Mouse (Mus musculus) neural tube, embryonic 12.5 days (tissue): Measurements from ENCODE around the gene Slit2. TPM values are rescaled to one million over a fixed set of nuclear protein-coding genes. Genes with fewer than 3 reads are reported as not detected.

Source experiments
- ATAC-seq: fragments of 200-750 bp; cut with Nextera tagmentation; 2 replicates; pipeline ENCODE4 v1.8.0; 2017; ENCODE audit warnings: low read depth, mild to moderate bottlenecking, moderate TSS enrichment, moderate library complexity; ENCODE audit not compliant: low FRiP score
- H3K27ac ChIP-seq: fragments of 300-500 bp; sonication (generic); 2 replicates; pipeline ENCODE4 v1.5.1; 2016
- H3K27me3 ChIP-seq: fragments of 300-500 bp; sonication (generic); replicated peaks from 2 replicates; pipeline ENCODE4 v1.6.1; 2016; ENCODE audit warnings: mild to moderate bottlenecking
- H3K36me3 ChIP-seq: fragments of 300-500 bp; sonication (generic); 2 replicates; pipeline ENCODE4 v1.6.1; 2016; ENCODE audit warnings: mild to moderate bottlenecking
- H3K4me1 ChIP-seq: fragments of 300-500 bp; sonication (generic); 2 replicates; pipeline ENCODE4 v1.6.1; 2016
- H3K4me2 ChIP-seq: fragments of 300-500 bp; sonication (generic); replicated peaks from 2 replicates; pipeline ENCODE4 v1.6.1; 2016; ENCODE audit warnings: mild to moderate bottlenecking
- H3K4me3 ChIP-seq: fragments of 300-500 bp; sonication (generic); 2 replicates; pipeline ENCODE4 v1.5.1; 2016
- H3K9ac ChIP-seq: fragments of 300-500 bp; sonication (generic); 2 replicates; pipeline ENCODE4 v1.6.1; 2016; ENCODE audit warnings: mild to moderate bottlenecking
- H3K9me3 ChIP-seq: fragments of 300-500 bp; sonication (generic); 2 replicates; pipeline ENCODE4 v1.6.1; 2016; ENCODE audit warnings: mild to moderate bottlenecking
- WGBS: fragments of 180-500 bp; shearing (Covaris S2); methylation state at CpG from one replicate; pipeline ENCODE4 v1.1.7; 2016; 5-methylcytosine and 5-hydroxymethylcytosine counted together
- polyA plus RNA-seq: library from polyadenylated mRNA; unstranded; fragments of >200 nt; fragmentation: Nextera tagmentation; extraction: Ambion mirVana; gene quantifications from 2 replicates; pipeline ENCODE4 v1.2.1, GENCODE M21; 2016

Gene Slit2
- polyA plus RNA-seq, 1 experiment from 2014 or later = 96.3 TPM

DNA sequence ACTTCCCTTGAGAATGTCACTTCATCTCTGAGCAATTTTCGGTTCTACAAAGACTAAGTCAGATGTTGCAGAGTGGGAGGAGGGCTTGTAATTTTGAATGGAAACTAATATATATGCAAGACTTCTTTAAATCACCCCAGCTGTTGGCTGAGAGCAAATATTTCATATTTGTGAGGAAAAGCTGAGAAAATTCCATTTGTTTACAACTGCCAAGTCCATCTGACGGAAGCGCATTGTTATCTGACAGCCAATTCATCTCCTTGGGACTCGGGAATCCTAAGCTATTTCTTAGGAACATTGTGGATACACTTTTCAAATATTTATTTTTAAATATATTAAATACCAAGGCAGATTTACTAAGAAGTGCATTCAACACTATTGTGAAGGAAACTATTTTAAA lies 8.0 kb downstream of the Slit2 start:
- no peak overlapping the region for H3K4me3 ChIP-seq
- H3K27me3 ChIP-seq = no peaks in the 10 kb centered on the region
- no peak for ATAC-seq
- 86% methylated on average over 4 of the region's 4 CpGs for WGBS
- H3K4me1 ChIP-seq = peaks cover 17% of the 10 kb centered on the region
- no peak overlapping the region for H3K4me2 ChIP-seq
- H3K27ac ChIP-seq = no peak overlapping the region
- H3K36me3 ChIP-seq = no peaks in the 10 kb centered on the region
- H3K9me3 ChIP-seq = no peaks in the 10 kb centered on the region
- H3K9ac ChIP-seq = no peak overlapping the region

DNA sequence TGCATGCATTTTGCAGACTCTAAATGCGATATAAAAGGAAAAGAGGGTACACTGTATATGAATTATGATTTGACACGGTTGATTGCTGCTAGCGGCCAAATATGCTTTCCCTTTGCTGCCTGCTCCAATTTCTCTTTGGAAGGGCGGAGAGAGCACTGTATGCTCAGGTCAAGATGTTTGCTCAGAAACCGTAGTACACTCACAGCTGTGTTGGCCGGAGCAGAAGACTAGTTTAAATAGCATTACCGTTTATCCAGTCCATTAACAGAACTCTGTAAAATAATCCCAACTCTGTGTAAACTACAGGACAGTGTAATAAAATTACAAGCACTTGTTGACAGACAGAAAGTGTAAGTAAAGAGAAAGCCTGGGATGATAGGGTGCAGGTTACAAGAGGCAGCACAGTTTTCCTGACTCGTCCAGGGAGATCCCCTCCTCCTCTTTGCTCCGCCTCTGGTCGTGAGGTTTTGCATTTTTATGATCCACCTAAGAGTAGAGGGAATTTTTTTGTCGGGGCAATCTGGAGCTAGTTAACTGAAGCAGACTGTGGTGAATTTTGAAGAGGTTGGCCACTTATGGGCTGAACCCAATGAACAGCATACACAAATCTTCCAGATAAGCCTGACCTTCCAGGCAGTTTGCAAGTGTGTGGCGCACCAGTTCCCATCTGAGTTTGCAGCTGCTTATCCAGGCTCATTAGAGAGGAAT lies 20.9 kb downstream of the Slit2 start:
- peaks cover 4% of the 10 kb centered on the region; the same call in 1 of the 2 replicates for H3K4me1 ChIP-seq
- no peak overlapping the region for H3K4me3 ChIP-seq
- H3K36me3 ChIP-seq = no peaks in the 10 kb centered on the region
- ATAC-seq = no peak
- H3K4me2 ChIP-seq = no peak overlapping the region
- no peak overlapping the region for H3K27ac ChIP-seq
- H3K9me3 ChIP-seq = no peaks in the 10 kb centered on the region
- H3K9ac ChIP-seq = no peak overlapping the region
- WGBS = 51% methylated on average over 12 of the region's 12 CpGs
- H3K27me3 ChIP-seq = no peaks in the 10 kb centered on the region

GRCm38 (mm10) chr5:48005533-48005932 lies 22.6 kb downstream of the Slit2 start:
- no peak overlapping the region for H3K9ac ChIP-seq
- H3K4me3 ChIP-seq = no peak overlapping the region
- H3K36me3 ChIP-seq = no peaks in the 10 kb centered on the region
- H3K27me3 ChIP-seq = no peaks in the 10 kb centered on the region
- no peak overlapping the region for H3K27ac ChIP-seq
- no peaks in the 10 kb centered on the region for H3K9me3 ChIP-seq
- H3K4me1 ChIP-seq = peaks cover 4% of the 10 kb centered on the region; the same call in 1 of the 2 replicates
- 37% methylated on average over 9 of the region's 9 CpGs for WGBS
- no peak overlapping the region for H3K4me2 ChIP-seq
- ATAC-seq = peak; percentile 53

GRCm38 (mm10) chr5:48006059-48006458 lies 23.1 kb downstream of the Slit2 start:
- no peak overlapping the region for H3K27ac ChIP-seq
- H3K4me1 ChIP-seq = peaks cover 4% of the 10 kb centered on the region; the same call in 1 of the 2 replicates
- H3K36me3 ChIP-seq = no peaks in the 10 kb centered on the region
- H3K9me3 ChIP-seq = no peaks in the 10 kb centered on the region
- no peak overlapping the region for H3K9ac ChIP-seq
- no peaks in the 10 kb centered on the region for H3K27me3 ChIP-seq
- H3K4me2 ChIP-seq = no peak overlapping the region
- ATAC-seq = no peak
- no peak overlapping the region for H3K4me3 ChIP-seq

DNA sequence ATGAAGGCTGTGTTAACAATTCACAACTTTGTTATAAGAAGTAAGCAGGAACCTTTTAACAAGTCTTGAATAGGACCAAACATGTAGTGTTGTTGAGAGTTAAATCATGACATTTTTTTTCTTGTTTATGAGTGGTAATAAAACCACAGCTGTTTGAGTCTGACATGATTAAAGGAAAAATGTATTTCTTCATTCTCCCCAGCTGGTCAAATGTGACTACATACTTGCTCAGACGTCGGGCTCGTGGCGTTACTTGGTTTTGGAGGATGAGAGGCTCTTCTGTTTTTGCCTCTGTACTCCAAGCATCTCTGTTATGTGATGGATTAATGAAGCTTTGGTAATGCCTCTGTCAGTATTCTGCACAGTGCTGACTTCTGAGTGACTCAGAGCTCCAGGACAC lies 40.5 kb downstream of the Slit2 start:
- H3K27me3 ChIP-seq = no peaks in the 10 kb centered on the region
- ATAC-seq = no peak
- no peak overlapping the region for H3K27ac ChIP-seq
- H3K9me3 ChIP-seq = no peaks in the 10 kb centered on the region
- no peak overlapping the region for H3K4me2 ChIP-seq
- no peak overlapping the region for H3K9ac ChIP-seq
- 77% methylated on average over 4 of the region's 4 CpGs for WGBS
- H3K4me3 ChIP-seq = no peak overlapping the region
- no peaks in the 10 kb centered on the region for H3K4me1 ChIP-seq
- no peaks in the 10 kb centered on the region for H3K36me3 ChIP-seq

DNA sequence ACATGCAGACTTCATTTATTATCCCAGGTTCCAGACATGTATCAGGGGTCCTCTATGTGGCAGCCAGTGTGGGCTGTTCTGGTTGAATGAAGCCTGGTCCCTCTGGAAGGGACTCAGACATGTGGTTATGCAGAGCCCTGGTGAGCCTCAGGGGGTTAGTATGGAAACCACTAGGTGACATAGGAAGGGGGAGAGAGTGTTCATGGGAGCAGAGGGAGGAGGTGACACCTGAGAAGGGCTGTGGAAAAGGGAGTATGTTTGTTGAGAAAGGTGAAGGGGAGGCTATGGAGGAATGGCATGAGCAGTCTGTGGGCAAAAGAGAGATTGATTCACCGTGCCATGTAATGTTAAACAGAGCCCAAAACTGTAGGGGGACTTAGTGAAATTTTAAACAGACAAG lies 51.9 kb downstream of the Slit2 start:
- no peak overlapping the region for H3K4me2 ChIP-seq
- no peak overlapping the region for H3K9ac ChIP-seq
- H3K27ac ChIP-seq = no peak overlapping the region
- H3K27me3 ChIP-seq = no peaks in the 10 kb centered on the region
- H3K9me3 ChIP-seq = no peaks in the 10 kb centered on the region
- H3K4me3 ChIP-seq = no peak overlapping the region
- H3K36me3 ChIP-seq = no peaks in the 10 kb centered on the region
- no peaks in the 10 kb centered on the region; the same call in 1 of the 2 replicates for H3K4me1 ChIP-seq
- ATAC-seq = no peak
- WGBS = 80% methylated on average over 1 of the region's 1 CpGs

DNA sequence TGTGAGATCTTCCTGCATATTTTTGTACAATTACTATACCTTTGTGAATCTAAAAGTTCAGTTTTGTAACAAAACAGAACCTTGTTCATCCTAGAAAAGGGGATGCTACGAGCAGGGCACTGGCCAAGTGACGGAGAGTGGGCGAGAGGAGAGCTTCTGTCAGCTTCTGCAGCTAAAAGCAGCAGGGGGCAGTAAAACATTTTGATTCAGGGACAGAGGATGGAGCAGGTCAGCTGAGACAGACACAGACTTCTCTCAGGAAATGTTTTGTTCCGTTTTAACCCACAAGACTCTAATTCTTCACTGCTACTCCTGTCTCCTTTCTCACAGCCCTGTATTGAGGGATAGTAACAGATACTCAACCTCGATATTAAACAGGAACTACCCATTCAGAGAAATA lies 55.1 kb downstream of the Slit2 start:
- peak; percentile 50 for ATAC-seq
- Histone ChIP-seq H3K27ac (no peak overlapping the region), H3K4me1 (no peaks in the 10 kb centered on the region; the same call in 1 of the 2 replicates), H3K4me3 (no peak overlapping the region), H3K9me3 (no peaks in the 10 kb centered on the region), H3K36me3 (no peaks in the 10 kb centered on the region), H3K9ac (no peak overlapping the region), H3K27me3 (no peaks in the 10 kb centered on the region), H3K4me2 (no peak overlapping the region)
- 42% methylated on average over 5 of the region's 5 CpGs for WGBS

DNA sequence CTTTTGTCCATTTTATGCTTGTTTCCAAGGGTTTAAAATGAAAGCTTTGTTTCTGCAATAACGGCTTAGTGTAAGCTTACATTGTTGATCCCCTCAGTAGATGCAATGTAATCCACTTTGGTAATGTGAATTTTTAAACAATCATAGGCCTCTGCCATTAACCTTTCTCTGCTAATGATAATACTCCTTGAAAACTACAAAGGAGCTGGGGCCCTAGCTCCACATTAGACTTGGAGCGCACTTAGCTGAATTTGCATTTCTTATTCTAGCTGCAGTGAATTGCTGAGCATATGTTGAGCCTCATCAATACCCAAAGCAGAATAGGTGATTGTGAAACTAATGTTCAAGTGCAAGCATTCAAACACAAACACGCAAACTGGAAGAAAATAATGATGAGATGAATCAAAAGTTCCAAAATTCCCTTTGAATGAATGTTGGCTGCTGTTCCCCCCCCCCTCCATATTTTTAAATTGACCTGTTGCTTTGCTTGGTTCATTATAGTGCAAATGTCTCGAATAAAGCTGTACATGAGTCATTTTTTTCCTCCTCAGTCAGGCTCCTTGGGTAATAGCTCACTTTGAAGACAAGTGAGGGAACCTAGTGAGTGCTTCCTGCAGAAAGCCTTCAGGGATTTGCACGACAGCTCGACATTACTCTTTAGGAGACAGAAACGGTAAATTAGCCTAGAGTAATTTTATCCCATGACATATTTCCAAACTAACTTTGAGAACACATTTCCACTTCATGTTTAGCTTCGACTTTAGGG lies 66.2 kb downstream of the Slit2 start:
- no peaks in the 10 kb centered on the region for H3K27me3 ChIP-seq
- no peak for ATAC-seq
- no peak overlapping the region for H3K9ac ChIP-seq
- H3K27ac ChIP-seq = no peak overlapping the region
- peaks cover 6% of the 10 kb centered on the region; the same call in 1 of the 2 replicates for H3K4me1 ChIP-seq
- 38% methylated on average over 8 of the region's 8 CpGs for WGBS
- H3K4me2 ChIP-seq = no peak overlapping the region
- H3K4me3 ChIP-seq = no peak overlapping the region
- H3K36me3 ChIP-seq = no peaks in the 10 kb centered on the region
- no peaks in the 10 kb centered on the region for H3K9me3 ChIP-seq

DNA sequence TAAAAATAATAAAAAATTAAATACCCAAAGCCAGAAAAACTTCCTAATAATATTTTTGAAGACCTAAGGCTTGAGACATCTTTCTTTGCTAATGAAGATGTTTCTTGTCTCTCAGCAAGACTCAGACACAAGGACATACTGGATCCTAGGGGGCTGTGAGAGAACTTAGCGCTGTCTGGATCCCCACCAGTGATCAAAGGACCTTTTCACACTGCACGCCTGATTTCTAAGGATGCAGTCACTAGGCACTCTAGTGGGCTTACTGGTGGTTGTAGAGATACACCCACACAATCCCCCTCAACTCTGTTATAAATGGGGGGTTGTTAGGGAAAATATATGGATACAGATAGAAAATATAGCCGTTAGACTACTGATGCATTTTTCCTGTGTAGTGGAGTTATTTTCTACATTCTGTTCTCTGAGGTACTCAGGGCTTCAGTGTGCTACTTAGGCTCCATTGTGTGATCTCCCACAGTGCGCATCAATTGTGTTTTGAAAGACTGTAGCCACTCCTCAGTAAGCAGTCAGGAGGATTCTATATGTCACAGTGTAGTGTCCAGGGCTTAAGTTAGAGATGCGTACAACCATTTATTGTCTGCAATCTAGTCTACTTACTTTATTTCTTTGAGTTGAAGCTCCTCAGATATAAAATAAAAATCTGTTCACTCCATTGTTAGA lies 67.8 kb downstream of the Slit2 start:
- no peaks in the 10 kb centered on the region for H3K9me3 ChIP-seq
- ATAC-seq = no peak
- H3K4me2 ChIP-seq = no peak overlapping the region
- H3K4me1 ChIP-seq = peaks cover 6% of the 10 kb centered on the region; the same call in 1 of the 2 replicates
- no peak overlapping the region for H3K9ac ChIP-seq
- no peaks in the 10 kb centered on the region for H3K27me3 ChIP-seq
- no peak overlapping the region for H3K4me3 ChIP-seq
- no peak overlapping the region for H3K27ac ChIP-seq
- 45% methylated on average over 5 of the region's 5 CpGs for WGBS
- no peaks in the 10 kb centered on the region for H3K36me3 ChIP-seq

DNA sequence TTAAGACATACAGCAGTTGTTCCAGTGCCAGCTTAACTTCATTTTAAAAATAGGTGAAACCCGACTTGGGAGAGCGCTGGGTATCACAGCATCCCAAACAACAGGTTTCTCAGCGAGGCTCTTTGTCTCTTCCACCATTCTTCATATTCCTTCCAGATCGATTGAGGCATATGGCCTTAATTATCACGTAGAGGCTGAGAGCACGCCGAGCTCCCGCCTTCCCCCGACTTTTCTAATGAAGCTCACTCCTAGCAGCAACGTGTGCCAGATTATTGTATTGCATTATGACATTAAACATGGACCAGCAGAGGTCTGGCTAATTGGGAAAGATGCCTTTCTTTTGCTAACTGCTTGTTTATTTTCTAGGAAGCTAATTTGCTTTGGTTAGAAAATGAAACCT lies 75.7 kb downstream of the Slit2 start:
- Histone ChIP-seq H3K4me2 (no peak overlapping the region), H3K27ac (no peak overlapping the region), H3K4me3 (no peak overlapping the region), H3K9ac (no peak overlapping the region), H3K4me1 (no peaks in the 10 kb centered on the region), H3K27me3 (no peaks in the 10 kb centered on the region), H3K9me3 (no peaks in the 10 kb centered on the region), H3K36me3 (no peaks in the 10 kb centered on the region)
- ATAC-seq = no peak
- WGBS = 69% methylated on average over 10 of the region's 10 CpGs

GRCm38 (mm10) chr5:48060715-48061114 lies 77.8 kb downstream of the Slit2 start:
- H3K27me3 ChIP-seq = no peaks in the 10 kb centered on the region
- ATAC-seq = no peak
- no peaks in the 10 kb centered on the region for H3K36me3 ChIP-seq
- no peak overlapping the region for H3K4me3 ChIP-seq
- H3K9ac ChIP-seq = no peak overlapping the region
- no peak overlapping the region for H3K4me2 ChIP-seq
- H3K9me3 ChIP-seq = no peaks in the 10 kb centered on the region
- WGBS = 30% methylated on average over 2 of the region's 2 CpGs
- H3K4me1 ChIP-seq = no peaks in the 10 kb centered on the region
- no peak overlapping the region for H3K27ac ChIP-seq

GRCm38 (mm10) chr5:48078730-48079129 lies 95.8 kb downstream of the Slit2 start:
- Histone ChIP-seq H3K27me3 (no peaks in the 10 kb centered on the region), H3K4me3 (no peak overlapping the region), H3K9ac (no peak overlapping the region), H3K4me1 (peaks cover 6% of the 10 kb centered on the region), H3K4me2 (no peak overlapping the region), H3K27ac (no peak overlapping the region), H3K9me3 (no peaks in the 10 kb centered on the region), H3K36me3 (no peaks in the 10 kb centered on the region)
- WGBS = 34% methylated on average over 1 of the region's 1 CpGs
- ATAC-seq = no peak
